Mouse (Mus musculus) olfactory bulb, adult 2 months (tissue): ENCODE data around the gene Vmn1r21.
"Not testable (repeated sequence)": the region's sequence is repeated elsewhere in the genome, so short reads cannot be mapped to it uniquely, and the experiment has no call there.

Experiments
- CTCF ChIP-seq: fragments of 200-500 bp; IDR thresholded peaks from 2 replicates; pipeline ENCODE4 v1.5.1; 2012; ENCODE audit warnings: low read depth, mild to moderate bottlenecking, low read length, moderate library complexity; ENCODE audit not compliant: insufficient read depth
- POLR2A ChIP-seq: fragments of 200-500 bp; IDR thresholded peaks from 2 replicates; pipeline ENCODE4 v1.6.1; 2012; ENCODE audit warnings: mild to moderate bottlenecking, low read depth, low read length, moderate library complexity; ENCODE audit not compliant: insufficient read depth

GRCm38 (mm10) chr6:57851177-57851576, 1.0 kb upstream of the Vmn1r21 start:
- TF ChIP-seq POLR2A, CTCF: not testable (repeated sequence)
